Mouse (Mus musculus) forebrain, embryonic 14.5 days (tissue): Measurements from ENCODE around the gene Gm4969. TPM values are rescaled to one million over a fixed set of nuclear protein-coding genes. Genes with fewer than 3 reads are reported as not detected.

Experiments
- ATAC-seq: fragments of 200-750 bp; cut with Nextera tagmentation; 2 replicates; pipeline ENCODE4 v1.8.0; 2017; ENCODE audit warnings: mild to moderate bottlenecking, moderate library complexity
- DNase-seq: peaks from one replicate; pipeline ENCODE4 v3.0.0-alpha.2; 2015; ENCODE audit warnings: low spot score
- H3K27ac ChIP-seq: fragments of 300-500 bp; sonication (generic); 2 replicates; pipeline ENCODE4 v1.5.1; 2014; ENCODE audit warnings: low read depth, mild to moderate bottlenecking, control low read depth, low read length, moderate library complexity
- H3K27me3 ChIP-seq: fragments of 300-500 bp; sonication (generic); replicated peaks from 2 replicates; pipeline ENCODE4 v1.6.1; 2014; ENCODE audit warnings: low read length, control low read depth, mixed read lengths; ENCODE audit not compliant: control insufficient read depth, insufficient read depth
- H3K36me3 ChIP-seq: fragments of 300-500 bp; sonication (generic); 2 replicates; pipeline ENCODE4 v1.6.1; 2014; ENCODE audit warnings: low read length, control low read depth; ENCODE audit not compliant: control insufficient read depth, insufficient read depth
- H3K4me1 ChIP-seq: fragments of 300-500 bp; sonication (generic); 2 replicates; pipeline ENCODE4 v1.6.1; 2014; ENCODE audit warnings: antibody characterized with exemption, low read length, control low read depth; ENCODE audit not compliant: control insufficient read depth, insufficient read depth
- H3K4me2 ChIP-seq: fragments of 300-500 bp; sonication (generic); 2 replicates; pipeline ENCODE4 v1.6.1; 2014; ENCODE audit warnings: mild to moderate bottlenecking, control low read depth, low read length
- H3K4me3 ChIP-seq: fragments of 300-500 bp; sonication (generic); 2 replicates; pipeline ENCODE4 v1.5.1; 2014; ENCODE audit warnings: low read depth, low read length, control low read depth
- H3K9ac ChIP-seq: fragments of 300-500 bp; sonication (generic); 2 replicates; pipeline ENCODE4 v1.6.1; 2014; ENCODE audit warnings: mild to moderate bottlenecking, low read length, control low read depth, moderate library complexity
- H3K9me3 ChIP-seq: fragments of 300-500 bp; sonication (generic); replicated peaks from 2 replicates; pipeline ENCODE4 v1.6.1; 2016; ENCODE audit warnings: low read length, control low read depth, mixed read lengths; ENCODE audit not compliant: control insufficient read depth
- WGBS: fragments of 180-500 bp; shearing (Covaris S2); extraction: QIAGEN DNeasy Blood & Tissue Kit; methylation state at CpG from one replicate; pipeline ENCODE4 v1.1.7; 2014; 5-methylcytosine and 5-hydroxymethylcytosine counted together
- polyA plus RNA-seq: library from polyadenylated mRNA; unstranded; fragments of >200 nt; fragmentation: Nextera tagmentation; extraction: Ambion mirVana; gene quantifications from 2 replicates; pipeline ENCODE4 v1.2.1, GENCODE M21; 2014

Gm4969 gene
- polyA plus RNA-seq, 1 experiment from 2014 or later = 2.2 TPM

DNA sequence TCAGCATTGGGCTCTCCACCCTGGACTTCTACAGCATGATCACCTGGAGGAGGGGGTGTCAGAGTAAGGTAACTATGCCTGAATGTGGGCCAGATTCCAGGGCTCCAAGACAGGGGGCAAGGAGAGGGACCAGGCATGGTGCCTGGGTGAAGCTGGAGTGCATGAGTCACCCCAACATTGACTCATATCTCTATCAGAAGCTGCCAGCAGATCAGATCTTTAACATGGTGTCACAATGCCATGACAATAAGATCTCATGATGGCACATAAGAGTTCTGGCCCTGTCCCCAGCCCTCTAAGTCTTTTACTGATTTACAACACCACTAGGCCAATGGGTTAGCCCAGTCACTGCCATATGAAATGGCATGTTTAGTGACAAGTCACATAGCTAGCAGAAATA is 14.4 kb downstream of the Gm4969 start:
- no peaks in the 10 kb centered on the region for H3K27me3 ChIP-seq
- no peak overlapping the region for H3K27ac ChIP-seq
- H3K4me3 ChIP-seq = no peak overlapping the region
- DNase-seq = no peak
- H3K4me1 ChIP-seq = no peaks in the 10 kb centered on the region
- H3K4me2 ChIP-seq = no peak overlapping the region
- H3K9ac ChIP-seq = no peak overlapping the region
- ATAC-seq = no peak
- no peaks in the 10 kb centered on the region for H3K9me3 ChIP-seq
- no peaks in the 10 kb centered on the region for H3K36me3 ChIP-seq

DNA sequence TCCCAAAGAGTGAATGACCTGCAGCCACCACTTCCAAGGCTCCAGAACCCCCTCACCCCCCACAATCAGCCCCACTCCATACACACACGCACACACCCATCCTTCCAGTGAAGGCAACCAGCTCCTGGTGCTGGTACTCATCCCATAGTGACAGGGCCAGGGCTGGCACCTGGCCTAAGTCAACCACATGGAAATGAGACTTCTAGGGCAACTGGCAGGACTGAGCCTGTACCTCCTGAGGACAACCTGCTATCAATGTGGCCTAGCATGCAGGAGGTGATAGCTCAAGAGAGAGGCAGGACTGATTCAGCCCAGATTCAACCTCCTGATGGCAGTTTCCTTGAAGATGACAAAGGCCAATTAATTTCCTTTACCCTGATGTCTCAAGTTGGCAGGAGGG is 17.9 kb downstream of the Gm4969 start:
- H3K4me1 ChIP-seq = peaks cover 9% of the 10 kb centered on the region; the same call in 1 of the 2 replicates
- no peaks in the 10 kb centered on the region for H3K36me3 ChIP-seq
- H3K27me3 ChIP-seq = no peaks in the 10 kb centered on the region
- 100% methylated on average over 1 of the region's 1 CpGs for WGBS
- no peaks in the 10 kb centered on the region for H3K9me3 ChIP-seq
- no peak overlapping the region for H3K4me2 ChIP-seq
- ATAC-seq (no peak), DNase-seq (no peak)
- no peak overlapping the region for H3K4me3 ChIP-seq
- no peak overlapping the region for H3K9ac ChIP-seq
- H3K27ac ChIP-seq = no peak overlapping the region

DNA sequence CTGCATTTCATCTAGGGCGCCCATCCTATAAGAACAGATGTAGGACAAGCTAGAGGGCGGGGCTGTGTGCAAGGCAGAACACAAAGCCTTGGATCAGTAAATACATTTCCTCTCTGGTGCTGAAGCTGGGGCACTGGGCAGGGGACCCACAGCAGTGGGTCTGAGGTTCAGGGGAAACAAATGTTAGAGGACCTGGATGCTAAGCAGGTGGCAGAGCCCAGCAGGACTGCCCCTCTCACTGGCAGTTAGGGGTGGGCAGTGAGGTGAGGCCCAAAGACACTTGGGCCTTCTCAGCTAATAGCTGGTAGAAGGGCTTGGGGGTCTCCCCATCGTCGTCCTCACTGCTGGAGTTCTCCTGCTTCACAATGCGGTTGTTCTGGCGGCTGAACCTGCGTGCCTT is 19.4 kb downstream of the Gm4969 start:
- no peak for DNase-seq
- Histone ChIP-seq H3K36me3 (no peaks in the 10 kb centered on the region), H3K27ac (no peak overlapping the region), H3K27me3 (no peaks in the 10 kb centered on the region), H3K4me1 (peaks cover 9% of the 10 kb centered on the region; the same call in 1 of the 2 replicates), H3K9me3 (no peaks in the 10 kb centered on the region), H3K9ac (no peak overlapping the region), H3K4me3 (no peak overlapping the region), H3K4me2 (no peak overlapping the region)
- no peak for ATAC-seq
- WGBS = 68% methylated on average over 7 of the region's 7 CpGs

DNA sequence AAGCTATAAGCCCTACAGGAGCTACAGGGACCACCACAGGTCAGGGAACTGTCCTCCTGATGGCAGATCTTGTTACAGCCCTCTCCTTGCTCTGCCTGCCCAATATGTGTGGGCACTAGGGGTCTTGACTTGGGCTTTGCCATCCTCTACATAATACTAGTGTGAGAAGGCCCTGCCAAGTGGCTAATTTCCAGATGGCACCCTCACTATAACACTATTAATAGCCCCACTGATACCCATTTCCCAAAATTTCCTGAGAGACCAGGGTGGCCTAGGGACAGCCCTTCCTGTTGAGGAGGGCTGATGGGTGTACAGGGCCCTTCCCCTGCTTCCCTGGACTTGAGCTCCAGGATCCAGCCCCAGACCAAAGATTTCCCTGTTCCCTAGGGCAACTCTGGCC is 20.3 kb downstream of the Gm4969 start:
- H3K36me3 ChIP-seq = no peaks in the 10 kb centered on the region
- no peak overlapping the region for H3K9ac ChIP-seq
- no peak for ATAC-seq
- no peak overlapping the region for H3K27ac ChIP-seq
- no peak for DNase-seq
- H3K4me1 ChIP-seq = peaks cover 17% of the 10 kb centered on the region
- no peak overlapping the region for H3K4me3 ChIP-seq
- no peaks in the 10 kb centered on the region for H3K27me3 ChIP-seq
- H3K9me3 ChIP-seq = no peaks in the 10 kb centered on the region
- H3K4me2 ChIP-seq = no peak overlapping the region

DNA sequence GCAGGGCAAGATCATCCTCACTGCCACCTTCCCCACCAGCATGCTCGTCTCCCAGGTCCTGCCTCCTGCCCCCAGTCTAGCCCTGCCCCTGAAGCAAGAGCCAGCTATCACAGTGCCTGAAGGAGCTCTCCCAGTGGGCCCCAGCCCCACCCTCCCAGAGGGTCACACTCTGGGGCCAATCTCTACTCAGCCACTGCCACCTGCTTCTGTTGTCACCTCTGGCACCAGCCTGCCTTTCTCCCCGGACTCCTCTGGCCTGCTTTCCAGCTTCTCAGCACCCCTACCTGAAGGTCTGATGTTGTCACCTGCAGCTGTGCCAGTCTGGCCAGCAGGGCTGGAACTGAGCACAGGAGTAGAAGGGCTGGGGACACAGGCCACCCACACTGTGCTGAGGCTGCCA is 21.0 kb downstream of the Gm4969 start:
- Histone ChIP-seq H3K36me3 (no peaks in the 10 kb centered on the region; the same call in 1 of the 2 replicates), H3K4me1 (peaks cover 19% of the 10 kb centered on the region), H3K4me2 (no peak overlapping the region), H3K27me3 (no peaks in the 10 kb centered on the region), H3K4me3 (no peak overlapping the region), H3K27ac (no peak overlapping the region), H3K9me3 (no peaks in the 10 kb centered on the region), H3K9ac (no peak overlapping the region)
- 67% methylated on average over 2 of the region's 2 CpGs for WGBS
- no peak for DNase-seq
- ATAC-seq = no peak

DNA sequence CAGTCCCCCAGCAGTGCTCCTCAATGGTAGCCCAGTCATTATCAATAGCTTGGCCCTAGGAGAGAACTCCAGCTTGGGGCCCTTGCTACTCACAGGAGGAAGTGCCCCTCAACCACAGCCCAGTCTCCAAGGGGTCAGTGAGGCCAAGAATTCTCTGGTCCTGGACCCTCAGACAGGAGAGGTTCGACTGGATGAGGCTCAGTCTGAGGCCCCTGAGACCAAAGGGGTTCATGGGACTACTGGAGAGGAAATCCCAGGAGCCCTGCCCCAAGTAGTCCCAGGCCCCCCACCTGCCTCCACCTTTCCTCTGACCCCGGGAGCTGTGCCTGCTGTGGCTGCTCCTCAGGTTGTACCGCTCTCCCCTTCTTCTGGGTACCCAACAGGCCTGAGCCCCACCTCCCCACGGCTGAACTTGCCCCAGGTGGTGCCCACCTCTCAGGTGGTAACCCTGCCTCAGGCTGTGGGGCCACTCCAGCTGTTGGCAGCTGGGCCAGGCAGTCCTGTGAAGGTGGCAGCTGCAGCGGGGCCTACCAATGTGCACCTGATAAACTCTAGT is 21.7 kb downstream of the Gm4969 start:
- DNase-seq (no peak), ATAC-seq (no peak)
- Histone ChIP-seq H3K36me3 (peaks cover 5% of the 10 kb centered on the region), H3K9me3 (no peaks in the 10 kb centered on the region), H3K4me1 (peaks cover 19% of the 10 kb centered on the region), H3K27me3 (no peaks in the 10 kb centered on the region), H3K9ac (peak overlapping the region; percentile 73; the same call in 1 of the 2 replicates), H3K27ac (no peak overlapping the region), H3K4me2 (peak overlapping the region; percentile 98), H3K4me3 (peak overlapping the region; percentile 56)
- WGBS = 57% methylated on average over 5 of the region's 5 CpGs

DNA sequence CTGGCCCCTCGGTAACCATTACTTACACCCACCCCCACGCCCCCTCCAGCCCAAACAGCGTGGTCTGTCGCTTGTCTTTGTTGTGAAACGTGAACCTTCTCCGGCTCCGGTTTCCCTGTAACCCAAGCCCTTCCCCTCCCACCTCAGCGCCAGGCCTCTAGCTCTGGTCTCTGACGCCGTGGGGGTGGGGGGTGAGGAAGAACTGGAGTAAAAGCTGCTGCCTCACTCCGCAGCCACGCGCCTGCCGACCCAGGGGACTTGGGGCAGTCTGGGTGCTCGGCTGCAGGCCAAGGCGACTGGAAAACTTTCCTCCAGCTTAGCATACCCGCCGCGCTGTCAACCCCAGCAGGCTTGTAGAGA is 22.4 kb downstream of the Gm4969 start:
- no peak for ATAC-seq
- peak; percentile 63 for DNase-seq
- H3K4me2 ChIP-seq = peak overlapping the region; percentile 98
- H3K9me3 ChIP-seq = no peaks in the 10 kb centered on the region
- H3K4me1 ChIP-seq = peaks cover 19% of the 10 kb centered on the region
- peaks cover 11% of the 10 kb centered on the region for H3K36me3 ChIP-seq
- H3K27me3 ChIP-seq = no peaks in the 10 kb centered on the region
- peak overlapping the region; percentile 84; the same call in 1 of the 2 replicates for H3K27ac ChIP-seq
- H3K9ac ChIP-seq = peak overlapping the region; percentile 73
- 0% methylated on average over 19 of the region's 19 CpGs for WGBS
- peak overlapping the region; percentile 56 for H3K4me3 ChIP-seq

DNA sequence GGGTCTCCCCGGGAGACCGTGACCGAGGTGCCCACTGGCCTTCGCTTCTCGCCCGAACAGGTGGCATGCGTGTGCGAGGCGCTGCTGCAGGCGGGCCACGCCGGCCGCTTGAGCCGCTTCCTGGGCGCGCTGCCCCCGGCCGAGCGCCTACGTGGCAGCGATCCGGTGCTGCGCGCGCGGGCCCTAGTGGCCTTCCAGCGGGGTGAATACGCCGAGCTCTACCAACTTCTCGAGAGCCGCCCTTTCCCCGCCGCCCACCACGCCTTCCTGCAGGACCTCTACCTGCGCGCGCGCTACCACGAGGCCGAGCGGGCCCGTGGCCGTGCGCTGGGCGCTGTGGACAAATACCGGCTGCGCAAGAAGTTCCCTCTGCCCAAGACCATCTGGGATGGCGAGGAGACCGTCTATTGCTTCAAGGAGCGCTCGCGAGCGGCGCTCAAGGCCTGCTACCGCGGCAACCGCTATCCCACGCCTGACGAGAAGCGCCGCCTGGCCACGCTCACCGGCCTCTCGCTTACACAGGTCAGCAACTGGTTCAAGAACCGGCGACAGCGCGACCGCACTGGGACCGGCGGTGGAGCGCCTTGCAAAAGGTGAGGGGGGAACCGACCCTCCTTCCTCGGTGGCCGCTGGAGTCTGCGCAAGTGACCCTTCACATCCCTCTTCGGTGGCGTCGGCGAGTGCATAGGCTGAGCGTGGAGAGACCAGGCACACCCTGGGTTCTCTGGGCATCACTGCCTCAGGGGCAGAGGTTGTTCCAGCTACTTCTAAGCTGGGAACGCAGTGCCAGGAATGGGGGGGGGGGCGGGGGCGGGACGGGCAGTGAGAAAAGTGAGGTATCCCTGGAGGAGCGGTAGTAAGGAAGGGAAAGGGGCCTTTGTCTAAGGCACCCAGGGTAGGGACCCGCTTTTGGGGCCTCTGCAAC is 23.1 kb downstream of the Gm4969 start:
- peak; percentile 55 for DNase-seq
- H3K4me2 ChIP-seq = peak overlapping the region; percentile 98
- under 1% methylated on average over 83 of the region's 87 CpGs for WGBS

DNA sequence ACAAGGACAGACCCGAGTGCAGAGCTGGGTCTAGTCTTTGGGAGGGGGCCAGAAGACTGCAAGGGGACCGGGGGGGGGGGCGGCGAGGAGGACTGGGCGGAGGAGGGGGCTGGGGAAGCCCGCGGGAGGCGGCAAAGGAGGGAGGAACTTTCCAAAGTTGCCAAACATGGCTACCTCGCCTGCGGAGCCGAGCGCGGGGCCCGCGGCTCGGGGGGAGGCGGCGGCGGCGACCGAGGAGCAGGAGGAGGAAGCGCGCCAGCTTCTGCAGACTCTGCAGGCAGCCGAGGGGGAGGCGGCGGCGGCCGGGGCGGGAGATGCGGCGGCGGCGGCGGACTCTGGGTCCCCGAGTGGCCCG is 23.7 kb downstream of the Gm4969 start, which contains the start of gene Six5:
Gene Six5, plus strand, starts transcription at position 124 of the 355 bp plus-strand sequence.
- Histone ChIP-seq H3K36me3 (peaks cover 24% of the 10 kb centered on the region), H3K9me3 (no peaks in the 10 kb centered on the region), H3K27me3 (no peaks in the 10 kb centered on the region), H3K27ac (peak within 1 kb of the TSS; percentile 84), H3K9ac (peak within 1 kb of the TSS; percentile 73), H3K4me3 (peak within 1 kb of the TSS; percentile 56), H3K4me1 (peaks cover 19% of the 10 kb centered on the region), H3K4me2 (peak within 1 kb of the TSS; percentile 98)
- peak; percentile 11 for ATAC-seq
- DNase-seq = no peak
- 2% methylated on average over 23 of the region's 36 CpGs for WGBS

More for the DNA sequence above, 23.1 kb downstream of the Gm4969 start:
- peak overlapping the region; percentile 56 for H3K4me3 ChIP-seq
- H3K36me3 ChIP-seq = peaks cover 18% of the 10 kb centered on the region
- H3K9ac ChIP-seq = peak overlapping the region; percentile 73
- peaks cover 19% of the 10 kb centered on the region for H3K4me1 ChIP-seq
- peak overlapping the region; percentile 84 for H3K27ac ChIP-seq
- H3K9me3 ChIP-seq = no peaks in the 10 kb centered on the region
- no peak for ATAC-seq
- no peaks in the 10 kb centered on the region for H3K27me3 ChIP-seq
